Mouse (Mus musculus) small intestine, adult 2 months (tissue): ENCODE data around the gene Incenp.

ENCODE experiments used
- CTCF ChIP-seq: fragments of 200-500 bp; IDR thresholded peaks from 2 replicates; pipeline ENCODE4 v1.5.1; 2012; ENCODE audit warnings: low read depth, mild to moderate bottlenecking, control low read depth, inconsistent platforms, low read length, moderate library complexity, mixed read lengths; ENCODE audit not compliant: insufficient replicate concordance, insufficient read length; ENCODE audit errors: extremely low read depth
- POLR2A ChIP-seq: fragments of 200-500 bp; IDR thresholded peaks from 2 replicates; pipeline ENCODE4 v1.6.1; 2012; ENCODE audit warnings: low read depth, mild to moderate bottlenecking, control low read depth, inconsistent platforms, low read length, moderate library complexity

DNA sequence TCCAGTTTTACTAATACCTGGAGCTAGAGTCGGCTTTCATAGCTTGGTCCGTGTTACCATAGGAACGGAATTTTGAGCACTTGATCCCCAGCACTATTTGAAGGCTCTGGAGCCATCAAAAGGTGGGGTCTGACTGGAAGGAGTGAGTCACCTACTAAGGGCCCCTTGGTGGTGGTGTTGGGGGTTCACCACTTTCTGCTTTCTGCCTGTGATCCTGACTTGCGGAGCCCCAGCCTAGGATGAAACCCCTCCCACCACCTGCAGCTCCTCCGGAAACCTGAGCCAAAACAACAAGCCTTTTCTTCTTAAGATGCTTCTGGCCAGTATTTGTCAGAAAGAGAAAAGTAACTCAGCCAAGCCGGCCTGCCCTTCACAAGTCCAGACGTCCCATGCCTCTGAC is 40.5 kb upstream of the Incenp start:
- no peak for TF ChIP-seq CTCF
- no peak for TF ChIP-seq POLR2A
